Mouse (Mus musculus): ENCODE measurements at regions not wholly inside any gene's neighbourhood (a gene's known extent, or its start where the extent isn't known, plus 50 kb on each side); places are given as distances from the start of the nearest gene placed in this dataset.

- H3K4me1 ChIP-seq: 0 out of 2 replicates have a peak, but pooled peaks cover 4% of the 10 kb centered on the region
- no peaks in the 10 kb centered on the region for H3K9me3 ChIP-seq
- H3K4me2 ChIP-seq: no peak overlapping the region
- no peaks in the 10 kb centered on the region for H3K36me3 ChIP-seq
- H3K4me3 ChIP-seq: no peak overlapping the region
- H3K27me3 ChIP-seq (replicated peaks): 0 out of 2 replicates have a peak, but pooled peaks cover 4% of the 10 kb centered on the region
- no peak overlapping the region for H3K27ac ChIP-seq (replicated peaks)
- no peak overlapping the region for H3K9ac ChIP-seq
- ATAC-seq (ENCODE audit: extremely low read depth, insufficient number of reproducible peaks, low FRiP score, low TSS enrichment): no peak
- 33% methylated on average over 6 of the region's 6 CpGs for WGBS
Observed at GRCm38 (mm10) chr2:129883417-129883816, 83.1 kb downstream of the Stk35 start.

GRCm38 (mm10) chr2:129884316-129884715, 84.0 kb downstream of the Stk35 start:
- H3K9ac ChIP-seq: no peak overlapping the region
- H3K27ac ChIP-seq (replicated peaks): no peak overlapping the region
- H3K4me1 ChIP-seq: 0 out of 2 replicates have a peak, but pooled peaks cover 4% of the 10 kb centered on the region
- no peaks in the 10 kb centered on the region for H3K36me3 ChIP-seq
- H3K27me3 ChIP-seq (replicated peaks): no peaks in the 10 kb centered on the region
- H3K4me2 ChIP-seq: no peak overlapping the region
- no peak overlapping the region for H3K4me3 ChIP-seq
- 82% methylated on average over 3 of the region's 3 CpGs for WGBS
- H3K9me3 ChIP-seq: no peaks in the 10 kb centered on the region
- no peak for ATAC-seq (ENCODE audit: extremely low read depth, insufficient number of reproducible peaks, low FRiP score, low TSS enrichment)

GRCm38 (mm10) chr2:129885536-129885935, 85.2 kb downstream of the Stk35 start:
- H3K4me1 ChIP-seq: 0 out of 2 replicates have a peak, but pooled peaks cover 4% of the 10 kb centered on the region
- no peaks in the 10 kb centered on the region for H3K36me3 ChIP-seq
- no peak overlapping the region for H3K4me2 ChIP-seq
- no peak for ATAC-seq (ENCODE audit: extremely low read depth, insufficient number of reproducible peaks, low FRiP score, low TSS enrichment)
- peaks cover 4% of the 10 kb centered on the region; the same call in 1 of the 2 replicates for H3K9me3 ChIP-seq
- H3K4me3 ChIP-seq: no peak overlapping the region
- H3K9ac ChIP-seq: no peak overlapping the region
- WGBS: 88% methylated on average over 7 of the region's 7 CpGs
- no peak overlapping the region for H3K27ac ChIP-seq (replicated peaks)
- no peaks in the 10 kb centered on the region for H3K27me3 ChIP-seq (replicated peaks)

GRCm38 (mm10) chr2:129893231-129893630, 92.9 kb downstream of the Stk35 start:
- Histone ChIP-seq H3K36me3 (no peaks in the 10 kb centered on the region), H3K9ac (0 out of 2 replicates have a peak overlapping the region, but pooled peaks have one; percentile 16)

GRCm38 (mm10) chr2:129893832-129894231, 93.5 kb downstream of the Stk35 start:
- no peak for ATAC-seq (ENCODE audit: extremely low read depth, insufficient number of reproducible peaks, low FRiP score, low TSS enrichment)

More at GRCm38 (mm10) chr2:129893231-129893630, 92.9 kb downstream of the Stk35 start:
- peaks cover 9% of the 10 kb centered on the region for H3K4me1 ChIP-seq
- ATAC-seq (ENCODE audit: extremely low read depth, insufficient number of reproducible peaks, low FRiP score, low TSS enrichment): no peak
- H3K9me3 ChIP-seq: peaks cover 7% of the 10 kb centered on the region; the same call in 1 of the 2 replicates
- no peak overlapping the region for H3K4me3 ChIP-seq
- 0 out of 2 replicates have a peak overlapping the region, but pooled peaks have one; percentile 19 for H3K4me2 ChIP-seq
- H3K27ac ChIP-seq (replicated peaks): 0 out of 2 replicates have a peak overlapping the region, but pooled peaks have one; percentile 3
- no peaks in the 10 kb centered on the region for H3K27me3 ChIP-seq (replicated peaks)
- WGBS: 59% methylated on average over 7 of the region's 7 CpGs

GRCm38 (mm10) chr2:129894906-129895305, 94.6 kb downstream of the Stk35 start:
- WGBS: 80% methylated on average over 8 of the region's 8 CpGs
- H3K4me3 ChIP-seq: no peak overlapping the region
- no peaks in the 10 kb centered on the region for H3K27me3 ChIP-seq (replicated peaks)
- ATAC-seq (ENCODE audit: extremely low read depth, insufficient number of reproducible peaks, low FRiP score, low TSS enrichment): no peak
- H3K9me3 ChIP-seq: peaks cover 7% of the 10 kb centered on the region; the same call in 1 of the 2 replicates
- H3K4me1 ChIP-seq: peaks cover 9% of the 10 kb centered on the region
- H3K27ac ChIP-seq (replicated peaks): no peak overlapping the region
- no peak overlapping the region for H3K4me2 ChIP-seq
- H3K9ac ChIP-seq: no peak overlapping the region
- no peaks in the 10 kb centered on the region for H3K36me3 ChIP-seq

More at GRCm38 (mm10) chr2:129893832-129894231, 93.5 kb downstream of the Stk35 start:
- 67% methylated on average over 5 of the region's 5 CpGs for WGBS
- H3K9me3 ChIP-seq: peaks cover 7% of the 10 kb centered on the region; the same call in 1 of the 2 replicates
- H3K9ac ChIP-seq: 0 out of 2 replicates have a peak overlapping the region, but pooled peaks have one; percentile 16
- H3K4me3 ChIP-seq: no peak overlapping the region
- no peak overlapping the region for H3K4me2 ChIP-seq
- H3K4me1 ChIP-seq: peaks cover 9% of the 10 kb centered on the region
- no peaks in the 10 kb centered on the region for H3K27me3 ChIP-seq (replicated peaks)
- H3K27ac ChIP-seq (replicated peaks): no peak overlapping the region
- no peaks in the 10 kb centered on the region for H3K36me3 ChIP-seq

- Histone ChIP-seq H3K9ac (no peak overlapping the region), H3K27me3 (replicated peaks) (no peaks in the 10 kb centered on the region), H3K4me1 (peaks cover 9% of the 10 kb centered on the region), H3K9me3 (peaks cover 4% of the 10 kb centered on the region; the same call in 1 of the 2 replicates), H3K36me3 (no peaks in the 10 kb centered on the region), H3K4me2 (no peak overlapping the region), H3K27ac (replicated peaks) (no peak overlapping the region), H3K4me3 (no peak overlapping the region)
- no peak for ATAC-seq (ENCODE audit: extremely low read depth, insufficient number of reproducible peaks, low FRiP score, low TSS enrichment)
- WGBS: 75% methylated on average over 6 of the region's 6 CpGs
Observed at GRCm38 (mm10) chr2:129895369-129895768, 95.1 kb downstream of the Stk35 start.

- Histone ChIP-seq H3K4me3 (no peak overlapping the region), H3K9me3 (no peaks in the 10 kb centered on the region), H3K36me3 (no peaks in the 10 kb centered on the region), H3K4me2 (no peak overlapping the region), H3K27ac (replicated peaks) (no peak overlapping the region), H3K9ac (no peak overlapping the region), H3K27me3 (replicated peaks) (no peaks in the 10 kb centered on the region), H3K4me1 (peaks cover 9% of the 10 kb centered on the region)
- WGBS: 59% methylated on average over 4 of the region's 4 CpGs
- no peak for ATAC-seq (ENCODE audit: extremely low read depth, insufficient number of reproducible peaks, low FRiP score, low TSS enrichment)
Observed at GRCm38 (mm10) chr2:129896696-129897095, 96.4 kb downstream of the Stk35 start.

- H3K4me2 ChIP-seq: peak overlapping the region; percentile 38
- H3K9ac ChIP-seq: 0 out of 2 replicates have a peak overlapping the region, but pooled peaks have one; percentile 25
- no peak overlapping the region for H3K4me3 ChIP-seq
- WGBS: 10% methylated on average over 4 of the region's 4 CpGs
- peaks cover 4% of the 10 kb centered on the region; the same call in 1 of the 2 replicates for H3K27me3 ChIP-seq (replicated peaks)
- H3K27ac ChIP-seq (replicated peaks): peak overlapping the region; percentile 75
- ATAC-seq (ENCODE audit: extremely low read depth, insufficient number of reproducible peaks, low FRiP score, low TSS enrichment): no peak
- no peaks in the 10 kb centered on the region for H3K36me3 ChIP-seq
- peaks cover 20% of the 10 kb centered on the region for H3K4me1 ChIP-seq
- no peaks in the 10 kb centered on the region for H3K9me3 ChIP-seq
Observed at GRCm38 (mm10) chr2:129903383-129904135, 103.2 kb downstream of the Stk35 start.

- Histone ChIP-seq H3K27ac (replicated peaks) (no peak overlapping the region), H3K4me3 (no peak overlapping the region)
- WGBS: 38% methylated on average over 7 of the region's 7 CpGs
Observed at GRCm38 (mm10) chr2:129904753-129905152, 104.4 kb downstream of the Stk35 start.

GRCm38 (mm10) chr2:129908701-129909425, 103.3 kb upstream of the Tgm3 start:
- ATAC-seq (ENCODE audit: extremely low read depth, insufficient number of reproducible peaks, low FRiP score, low TSS enrichment): no peak
- WGBS: 5% methylated on average over 28 of the region's 28 CpGs
- H3K4me2 ChIP-seq: peak overlapping the region; percentile 72
- no peaks in the 10 kb centered on the region for H3K36me3 ChIP-seq
- H3K9ac ChIP-seq: peak overlapping the region; percentile 30
- no peaks in the 10 kb centered on the region for H3K9me3 ChIP-seq
- peaks cover 13% of the 10 kb centered on the region for H3K27me3 ChIP-seq (replicated peaks)
- peak overlapping the region; percentile 45 for H3K4me3 ChIP-seq
- H3K4me1 ChIP-seq: peaks cover 13% of the 10 kb centered on the region
- H3K27ac ChIP-seq (replicated peaks): no peak overlapping the region

More at GRCm38 (mm10) chr2:129904753-129905152, 104.4 kb downstream of the Stk35 start:
- ATAC-seq (ENCODE audit: extremely low read depth, insufficient number of reproducible peaks, low FRiP score, low TSS enrichment): no peak
- no peaks in the 10 kb centered on the region for H3K36me3 ChIP-seq
- H3K4me2 ChIP-seq: no peak overlapping the region
- peaks cover 29% of the 10 kb centered on the region for H3K4me1 ChIP-seq
- no peak overlapping the region for H3K9ac ChIP-seq
- no peaks in the 10 kb centered on the region for H3K9me3 ChIP-seq
- peaks cover 13% of the 10 kb centered on the region for H3K27me3 ChIP-seq (replicated peaks)
